Mouse (Mus musculus): ENCODE measurements around the gene Gm20388.

DNA sequence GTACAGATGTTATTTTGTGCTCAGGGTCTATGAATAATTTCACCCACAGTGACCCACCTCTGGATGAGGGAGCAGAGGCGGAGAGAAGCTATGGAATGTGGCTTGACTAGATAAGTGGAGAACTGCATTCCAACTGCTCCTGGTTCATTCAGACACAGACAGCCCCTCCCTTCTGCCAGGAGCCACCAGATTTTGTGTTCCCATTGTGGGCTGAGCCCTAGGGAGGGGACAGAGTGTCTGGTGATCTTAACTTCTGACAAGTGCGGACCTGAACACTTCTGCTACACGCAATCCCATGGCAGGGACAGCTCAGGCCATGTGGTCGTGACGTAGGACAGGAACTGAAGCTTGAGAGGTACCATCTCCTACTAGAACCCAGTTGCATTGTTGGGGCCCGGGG, 3536.2 kb downstream of the Gm20388 start:
- TF ChIP-seq TAL1 (IDR thresholded peaks at IDR 0.05; ENCODE audit: low read length) = no peak
- TF ChIP-seq GATA1 (IDR thresholded peaks at IDR 0.05; ENCODE audit: low read length) = no peak

Measured in erythroblast, embryonic 14.5 days (primary cell).